Mouse (Mus musculus) hematopoietic stem cell, adult 5-6 weeks (primary cell): ENCODE results near the gene Ace. TPM values are rescaled to one million over a fixed set of nuclear protein-coding genes. Genes with fewer than 3 reads are reported as not detected.

Source experiments
- ATAC-seq, 2 experiments: fragments of 125-278 bp in 1 of 2; replicated peaks in 1 of 2; 2 replicates each; pipeline ENCODE4 v1.8.0; 2016 to 2017; ENCODE audit warnings: inconsistent platforms in 2 of 2, mild to moderate bottlenecking in 2 of 2, moderate number of reproducible peaks in 2 of 2, low read depth in 1 of 2, moderate TSS enrichment in 1 of 2; ENCODE audit not compliant: low FRiP score in 2 of 2, poor library complexity in 2 of 2, severe bottlenecking in 2 of 2, insufficient read depth in 1 of 2, low TSS enrichment in 1 of 2
- total RNA-seq: library from RNA; stranded (forward); fragments of 172-1452, 232-1000 nt; gene quantifications from 2 replicates; pipeline ENCODE4 v1.2.3, GENCODE M21; 2017

Ace gene
- total RNA-seq, 1 experiment from 2014 or later, result 0.20 TPM

GRCm38 (mm10) chr11:105969516-105969915 lies 1.8 kb downstream of the Ace start:
- ATAC-seq, result no peak

DNA sequence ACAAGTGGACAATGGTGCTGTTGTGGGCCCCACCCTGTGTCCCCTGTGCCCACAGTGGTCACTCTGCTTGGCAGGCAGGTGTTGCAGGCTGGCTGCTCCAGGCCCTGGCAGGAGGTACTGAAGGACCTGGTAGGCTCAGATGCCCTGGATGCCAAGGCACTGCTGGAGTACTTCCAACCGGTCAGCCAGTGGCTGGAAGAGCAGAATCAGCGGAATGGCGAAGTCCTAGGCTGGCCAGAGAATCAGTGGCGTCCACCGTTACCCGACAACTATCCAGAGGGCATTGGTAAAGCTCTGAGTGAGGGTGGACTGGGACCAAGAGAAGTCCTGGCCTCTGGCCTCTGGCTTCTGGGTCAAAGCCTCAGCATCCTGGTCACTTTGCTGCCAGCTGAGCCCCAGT lies 6.8 kb downstream of the Ace start:
- no peak for ATAC-seq

- ATAC-seq, result no peak
These were observed 7.3 kb downstream of the Ace start for GRCm38 (mm10) chr11:105975050-105975449.

DNA sequence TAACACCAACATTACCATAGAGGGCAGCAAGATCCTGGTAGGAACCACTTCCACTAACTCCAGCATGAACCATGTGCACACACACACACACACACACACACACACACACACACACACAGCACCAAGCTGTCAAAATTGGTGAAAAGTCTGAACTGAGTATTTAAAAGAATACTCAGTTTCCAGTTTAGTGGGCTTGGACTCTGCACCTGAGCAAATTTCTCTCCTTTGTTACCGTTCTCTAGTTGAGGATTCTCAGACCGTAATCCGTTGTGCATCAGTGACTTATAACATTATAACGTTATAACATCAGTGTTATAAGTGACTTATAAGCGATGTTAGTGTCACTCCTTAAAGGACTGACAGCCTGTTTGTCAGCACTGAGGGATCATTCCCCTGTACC lies 7.9 kb downstream of the Ace start:
- ATAC-seq, result no peak

GRCm38 (mm10) chr11:105978232-105978631 lies 10.5 kb downstream of the Ace start:
- ATAC-seq, result no peak

- no peak for ATAC-seq
These were observed 10.9 kb downstream of the Ace start for GRCm38 (mm10) chr11:105978634-105979033.

DNA sequence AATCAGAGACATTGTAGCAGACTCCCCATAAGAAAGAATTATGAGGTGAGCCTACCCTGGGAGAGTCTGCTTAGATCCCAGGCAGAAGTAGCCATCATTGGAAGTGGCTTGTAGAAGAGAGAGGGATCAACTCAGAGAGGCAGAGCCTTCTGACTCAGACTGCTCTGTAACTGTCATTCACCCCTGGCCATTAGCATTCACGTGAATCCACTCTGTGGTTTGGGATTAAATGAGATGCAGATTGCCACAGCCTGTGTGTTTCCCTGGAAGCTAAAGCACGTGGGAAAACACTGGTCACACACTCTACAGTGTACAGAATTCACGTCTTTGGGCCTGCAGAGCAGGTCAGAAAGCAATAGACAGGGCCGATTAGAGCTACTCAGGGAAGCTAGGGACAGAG lies 16.7 kb downstream of the Ace start:
- no peak for ATAC-seq

DNA sequence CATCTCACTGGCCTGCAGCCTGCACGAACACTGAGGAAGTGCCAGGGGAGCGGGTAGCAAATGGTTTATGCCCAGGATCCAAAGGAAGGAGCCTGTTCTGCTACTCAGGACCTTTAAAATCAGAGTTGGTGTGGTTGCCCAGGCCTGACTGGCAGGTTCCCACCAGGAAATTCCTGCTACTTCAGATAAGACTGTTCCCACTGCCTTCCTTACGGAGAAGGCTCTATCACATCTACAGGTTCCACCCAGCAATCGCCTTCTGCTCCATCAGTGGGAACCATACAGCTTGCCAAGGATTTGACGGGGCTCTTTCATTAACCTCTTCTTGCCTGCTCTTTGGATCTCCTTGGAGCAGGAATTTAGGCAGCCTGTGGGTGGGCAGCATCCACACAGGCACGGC lies 19.7 kb downstream of the Ace start:
- no peak for ATAC-seq

- no peak for ATAC-seq
These were observed 21.7 kb downstream of the Ace start for GRCm38 (mm10) chr11:105989446-105989845.

- no peak for ATAC-seq
These were observed 22.5 kb downstream of the Ace start for GRCm38 (mm10) chr11:105990231-105990630.

GRCm38 (mm10) chr11:105994375-105994774 lies 26.6 kb downstream of the Ace start, which contains the start of gene Ace3:
Gene Ace3 (plus strand): TSS chr11:105994675.
- ATAC-seq, result no peak

DNA sequence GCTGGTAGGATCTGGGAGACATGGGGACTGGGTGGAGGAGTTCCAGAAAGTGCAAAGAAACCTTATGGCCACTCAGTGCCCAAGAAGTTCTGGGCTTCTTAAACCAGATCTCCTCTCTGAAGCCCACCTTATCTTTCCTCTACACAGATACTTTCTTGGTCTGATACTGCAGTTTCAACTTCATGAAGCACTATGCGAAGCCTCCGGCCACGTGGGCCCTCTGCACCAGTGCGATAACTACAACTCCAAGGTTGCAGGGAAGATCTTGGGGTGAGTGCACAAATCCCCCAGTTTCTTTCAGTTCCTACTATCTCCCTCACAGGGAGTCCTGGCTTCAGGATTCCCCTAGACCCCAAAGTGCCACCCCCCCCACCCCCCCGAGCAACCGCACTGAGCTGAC lies 32.3 kb downstream of the Ace start:
- ATAC-seq, result no peak

DNA sequence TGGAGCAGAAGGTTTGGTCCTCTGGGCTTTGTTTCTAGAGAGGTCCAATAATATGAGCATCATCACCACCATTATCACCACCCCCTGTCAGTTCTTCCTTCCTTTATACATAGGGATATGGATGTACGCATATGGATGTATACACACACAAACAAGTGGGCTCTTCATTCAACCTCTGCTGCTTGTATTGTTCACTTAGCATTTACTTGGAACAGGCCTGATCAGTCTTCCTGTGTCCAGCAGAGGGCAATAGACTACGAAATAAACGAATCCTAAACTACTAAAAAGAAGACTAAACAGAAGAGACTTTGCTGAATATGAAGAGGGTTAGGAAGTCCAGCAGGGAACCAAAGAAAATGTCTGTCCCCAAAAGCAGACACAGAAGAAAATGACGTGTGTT lies 34.0 kb downstream of the Ace start:
- ATAC-seq, result peak in 1 of 2 experiments; percentile 57; a peak in 2 of 4 replicates

- ATAC-seq, result no peak
These were observed 36.8 kb downstream of the Ace start for GRCm38 (mm10) chr11:106004576-106004975.

GRCm38 (mm10) chr11:106005970-106006369 lies 38.2 kb downstream of the Ace start:
- no peak for ATAC-seq

- ATAC-seq, result peak; percentile 59 to 77
These were observed 40.1 kb downstream of the Ace start, which contains the start of gene Kcnh6 for GRCm38 (mm10) chr11:106007821-106008220. Gene Kcnh6 (plus strand): TSS chr11:106008124.

GRCm38 (mm10) chr11:106012711-106013110 lies 45.0 kb downstream of the Ace start:
- ATAC-seq, result no peak

DNA sequence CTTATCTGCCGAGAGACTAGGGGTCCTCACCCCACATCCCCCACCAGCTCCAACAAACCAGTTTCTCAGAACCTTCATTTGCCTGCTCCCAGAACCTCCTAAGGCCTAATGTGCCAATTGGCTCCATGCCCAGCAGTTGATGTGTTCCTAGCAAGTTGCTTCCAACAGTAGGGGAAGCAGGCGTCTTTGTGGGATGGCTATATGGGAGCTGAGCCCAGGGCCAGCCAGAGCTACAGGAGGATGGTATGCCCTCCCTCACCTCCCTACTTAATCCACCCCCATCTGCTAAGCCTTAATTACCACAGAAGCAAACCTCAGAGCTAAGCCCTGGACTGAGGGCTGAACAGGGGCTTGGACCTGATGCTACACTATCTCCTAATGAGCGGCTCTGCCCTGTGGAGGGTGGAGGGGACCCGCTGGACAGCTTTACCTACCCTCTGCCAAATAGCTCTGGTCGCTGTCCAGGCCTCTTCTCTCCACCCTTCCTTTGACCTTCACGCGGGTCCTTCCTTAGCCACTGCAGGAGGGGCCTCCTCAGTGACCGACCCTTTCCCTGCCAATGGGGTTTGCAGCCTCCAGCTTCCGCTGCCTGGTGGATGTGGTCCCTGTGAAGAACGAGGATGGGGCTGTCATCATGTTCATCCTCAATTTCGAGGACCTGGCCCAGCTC lies 45.9 kb downstream of the Ace start:
- no peak for ATAC-seq

DNA sequence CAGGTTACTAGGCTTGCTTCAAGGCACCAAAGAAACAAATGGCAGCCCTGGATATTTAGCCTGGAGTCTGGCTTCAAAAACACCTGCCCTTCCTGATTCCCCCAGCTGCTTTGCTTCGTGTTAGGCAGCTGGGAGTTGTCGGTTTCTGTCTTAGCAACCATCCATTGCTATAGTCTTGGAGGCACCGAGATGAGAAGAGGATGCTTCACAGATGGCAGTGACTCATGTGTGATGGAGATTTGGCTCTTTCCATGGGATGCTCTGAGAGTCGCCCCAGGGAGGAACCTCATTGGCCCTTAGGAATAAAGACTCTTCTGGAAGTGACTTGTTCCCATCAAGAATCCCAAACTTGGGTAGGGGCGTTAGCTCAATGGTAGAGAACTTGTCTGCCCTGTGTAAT lies 48.7 kb downstream of the Ace start:
- ATAC-seq, result no peak
